Mouse (Mus musculus) adrenal gland, postnatal 4 days (tissue): ENCODE data around the gene Fam131c. TPM values are rescaled to one million over a fixed set of nuclear protein-coding genes. Genes with fewer than 3 reads are reported as not detected.

Experiments used
- DNase-seq, 2 experiments: peaks; one replicate each; pipeline ENCODE4 v3.0.0; 2021 to 2022; ENCODE audit warnings: low spot score in 2 of 2, mixed read lengths in 2 of 2
- total RNA-seq, 2 experiments: library from RNA; stranded (reverse); gene quantifications; 2 replicates each; pipeline ENCODE4 v1.2.3; 2021

Gene Fam131c
- total RNA-seq, 2 experiments from 2014 or later = 1.9 to 3.0 TPM

DNA sequence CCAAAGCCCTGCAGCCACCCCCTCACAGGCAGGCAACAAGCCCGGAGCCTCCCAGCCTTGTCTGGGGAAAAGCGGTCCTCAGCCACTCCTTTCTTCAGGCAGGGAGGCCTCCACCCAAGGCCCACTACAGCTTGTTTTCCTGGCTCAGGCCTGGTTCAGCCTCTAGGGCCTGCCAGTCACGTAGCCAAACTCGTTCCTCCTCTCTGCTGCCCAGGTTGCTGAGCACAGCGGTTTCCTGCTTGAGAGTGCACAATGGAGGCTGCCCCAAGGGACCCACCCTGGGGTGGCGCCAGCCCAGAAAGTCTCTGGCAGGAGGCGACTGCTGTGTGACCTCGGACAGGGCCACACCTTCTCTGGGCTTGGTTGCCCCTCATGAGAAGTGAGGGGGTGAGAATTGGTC is 14.2 kb upstream of the Fam131c start:
- DNase-seq = no peak

DNA sequence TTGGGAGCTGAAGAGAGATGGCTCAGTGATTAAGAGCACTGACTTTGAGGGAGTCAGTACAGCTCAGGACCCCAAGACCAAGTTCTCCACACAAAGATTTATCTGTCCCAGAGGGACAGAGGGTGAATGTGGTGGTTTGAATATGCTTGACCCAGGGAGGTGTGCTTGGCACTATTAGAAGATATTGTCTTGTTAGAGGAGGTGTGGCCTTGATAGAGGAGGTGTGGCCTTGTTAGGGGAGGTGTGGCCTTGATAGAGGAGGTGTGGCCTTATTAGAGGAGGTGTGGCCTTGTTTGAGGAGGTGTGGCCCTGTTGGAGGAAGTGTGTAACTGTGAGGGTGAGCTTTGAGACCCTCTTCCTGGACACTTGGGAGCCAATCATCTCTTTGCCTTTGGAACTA is 10.2 kb upstream of the Fam131c start:
- no peak for DNase-seq

DNA sequence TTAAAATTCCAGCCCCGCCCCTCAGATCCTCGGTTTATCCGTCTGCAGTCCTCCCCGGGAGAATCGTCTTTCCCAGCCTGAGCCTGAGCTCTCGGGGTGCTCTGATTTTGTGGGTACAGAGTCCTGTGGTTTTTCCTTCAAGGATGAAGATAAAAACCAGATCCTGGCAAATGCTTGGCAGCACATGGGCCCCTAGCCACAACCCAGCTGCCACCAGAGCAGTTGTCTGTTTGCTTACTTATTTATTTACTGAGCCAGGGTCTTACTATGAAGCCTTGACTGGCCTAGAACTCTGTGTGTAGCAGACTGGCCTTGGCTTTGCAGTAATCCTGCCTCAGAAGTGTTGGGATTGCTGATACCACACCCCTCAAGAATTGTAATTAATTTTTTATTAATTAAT is 8.8 kb upstream of the Fam131c start:
- no peak for DNase-seq

DNA sequence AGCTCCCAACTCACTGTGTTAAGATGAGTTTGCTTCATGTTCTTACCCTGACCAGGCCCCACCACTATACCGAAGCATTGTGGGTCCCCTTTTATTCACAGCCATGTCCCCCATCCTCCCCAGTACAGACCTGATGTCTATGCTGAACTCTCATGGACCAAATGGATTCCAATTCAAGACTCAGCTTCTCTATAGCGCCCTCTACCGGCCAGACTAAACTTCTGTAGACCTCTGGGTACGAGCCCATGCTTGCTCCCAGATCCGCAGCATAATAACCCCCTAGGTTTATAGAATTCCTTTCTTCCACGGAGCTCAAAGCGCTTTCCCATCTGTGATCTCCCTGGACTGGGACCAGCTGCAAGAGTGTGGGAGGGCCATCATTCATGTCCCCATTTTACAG is 7.2 kb upstream of the Fam131c start:
- DNase-seq = no peak

DNA sequence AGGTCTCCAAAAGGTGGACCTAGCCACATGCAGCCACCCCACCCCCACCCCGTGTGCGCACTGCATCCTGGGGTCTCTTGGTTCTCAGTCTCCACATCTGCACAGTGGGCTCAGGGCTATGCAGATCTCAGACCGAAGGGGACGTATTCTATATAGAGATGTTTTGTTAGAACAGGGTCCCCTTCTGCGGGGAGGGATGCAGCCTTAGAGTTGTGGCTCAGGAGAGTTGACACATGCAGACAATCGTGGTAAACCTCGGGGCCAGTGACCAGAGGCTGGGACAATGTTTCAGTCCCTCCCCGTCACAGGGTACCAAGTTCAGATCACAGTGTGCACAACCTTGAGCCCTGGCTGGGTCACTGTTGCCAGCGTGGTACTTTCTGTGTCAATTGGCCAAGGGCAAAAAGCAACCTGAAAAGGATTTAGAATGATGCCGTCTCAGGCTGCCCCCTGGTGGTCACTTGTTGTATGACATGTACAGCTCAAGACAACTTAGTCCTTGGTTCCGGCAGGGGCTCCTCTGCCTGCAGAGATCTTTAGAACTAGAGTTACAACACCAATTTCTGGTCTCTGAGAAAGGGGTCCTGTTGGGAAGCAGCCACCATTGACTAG is 5.0 kb upstream of the Fam131c start:
- DNase-seq = peak; percentile 55 to 75

DNA sequence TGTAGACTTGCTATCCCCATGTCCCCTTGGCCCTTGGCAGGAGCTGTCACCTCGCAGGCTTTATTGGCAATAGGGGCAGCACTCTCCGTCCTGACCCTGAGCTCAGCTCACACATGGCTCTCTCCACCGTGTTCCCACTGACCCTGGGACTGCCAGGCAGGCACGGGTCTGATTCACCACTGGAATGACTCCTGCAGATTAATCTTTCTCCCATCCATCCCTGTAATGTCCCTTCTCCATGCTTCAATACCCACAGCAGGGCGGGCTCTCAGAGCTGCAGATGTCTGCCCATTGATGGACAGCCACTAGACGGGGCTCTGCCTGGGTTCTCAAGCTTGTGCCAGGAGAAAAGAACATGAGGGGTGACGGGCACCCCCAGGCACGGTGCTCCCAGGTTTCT is 2.9 kb upstream of the Fam131c start:
- no peak for DNase-seq

DNA sequence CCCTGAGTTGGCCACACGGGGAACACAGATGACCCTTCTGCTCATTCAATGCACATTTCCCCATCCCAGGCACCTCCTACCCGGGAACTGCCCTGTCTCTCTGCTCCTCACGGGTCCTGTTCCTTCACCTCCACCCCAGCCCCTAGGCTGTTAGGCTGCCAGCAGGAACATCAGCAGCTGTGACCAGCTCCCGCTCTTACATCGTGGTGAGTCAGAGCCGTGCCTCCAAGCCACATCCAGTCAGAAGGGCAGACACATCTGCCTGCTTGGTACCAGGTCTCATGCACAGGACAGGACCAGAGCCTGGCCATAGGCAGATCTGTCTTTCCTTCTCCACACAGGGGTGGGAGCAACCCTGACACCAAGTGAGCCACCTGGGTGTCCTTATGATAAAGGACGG is 2.1 kb upstream of the Fam131c start:
- no peak for DNase-seq

DNA sequence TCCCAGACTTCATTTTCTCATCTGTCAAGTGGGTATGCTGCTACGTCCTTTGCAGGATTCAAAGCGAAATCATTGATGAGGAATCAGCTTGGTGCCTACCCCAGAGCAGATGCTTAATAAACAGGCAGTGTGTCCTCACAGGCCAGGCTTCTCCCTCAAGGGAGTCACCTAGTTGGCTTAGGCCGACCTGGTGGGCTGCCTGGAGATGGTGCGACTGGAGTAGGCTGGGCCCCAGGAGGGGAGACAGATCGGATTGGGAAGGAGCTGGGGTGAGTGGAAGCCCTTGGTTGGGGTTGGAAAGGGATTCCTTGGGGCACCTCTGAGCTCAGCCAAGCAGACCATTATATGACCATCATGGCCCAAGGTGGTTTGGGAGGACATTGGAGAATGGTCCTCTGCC is 4.4 kb downstream of the Fam131c start:
- no peak for DNase-seq

DNA sequence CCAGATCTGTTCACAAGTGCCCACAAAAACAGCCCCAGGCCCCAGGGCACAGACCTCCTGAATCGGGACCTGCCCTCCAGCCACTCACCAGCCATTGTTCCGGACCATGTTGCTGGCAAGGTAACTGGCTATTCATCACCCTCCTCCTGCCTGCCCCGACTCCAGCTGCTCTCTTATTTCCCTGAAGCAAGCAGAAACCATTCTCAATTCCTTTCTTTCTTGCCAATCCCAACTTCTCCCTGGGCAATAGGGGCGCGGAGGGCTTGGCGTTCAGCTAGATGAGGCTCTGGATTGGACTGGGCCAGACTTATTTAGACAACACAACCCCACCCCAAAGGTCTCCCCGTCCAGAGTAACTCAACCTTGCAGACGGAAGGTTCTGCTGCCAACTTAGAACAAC is 11.7 kb downstream of the Fam131c start:
- DNase-seq = no peak

DNA sequence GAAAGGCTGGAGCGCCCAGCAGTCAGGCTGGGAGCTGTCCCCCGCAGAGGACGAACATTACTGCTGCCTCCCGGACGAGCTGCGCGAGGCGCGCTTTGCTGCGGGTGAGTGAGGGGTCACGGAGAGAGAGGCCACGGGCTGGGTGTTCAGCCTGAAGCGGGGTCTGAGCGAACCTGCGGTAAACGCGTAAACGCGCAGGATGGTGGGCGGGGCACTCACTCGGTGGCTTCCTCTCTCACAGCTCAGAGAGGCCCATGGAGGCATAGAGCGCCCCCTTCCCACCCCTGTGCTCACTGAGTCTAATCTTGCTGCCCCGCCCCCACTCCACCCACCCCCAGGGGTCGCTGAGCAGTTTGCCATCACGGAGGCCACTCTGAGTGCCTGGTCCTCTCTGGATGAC is 14.4 kb downstream of the Fam131c start:
- no peak for DNase-seq

DNA sequence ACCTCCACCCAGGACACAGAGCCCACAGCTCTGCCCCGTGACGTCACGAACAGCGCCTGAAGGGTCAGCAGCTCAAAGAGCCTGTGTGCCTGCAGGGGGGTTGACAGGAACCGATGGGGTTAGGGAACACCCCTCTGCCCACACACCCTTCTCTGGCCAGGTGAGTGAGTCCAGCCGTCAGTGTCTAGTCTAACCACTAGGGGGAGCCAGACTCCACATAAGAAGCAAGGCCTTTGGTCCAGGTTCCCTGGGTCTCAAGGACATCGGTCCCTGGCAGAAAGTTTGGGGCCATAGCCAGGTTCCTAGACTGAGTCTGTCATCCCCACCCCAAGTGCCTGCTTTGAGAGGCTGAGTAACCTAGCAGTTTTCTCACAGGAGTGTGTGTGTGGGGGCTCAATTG is 17.3 kb downstream of the Fam131c start:
- no peak for DNase-seq

DNA sequence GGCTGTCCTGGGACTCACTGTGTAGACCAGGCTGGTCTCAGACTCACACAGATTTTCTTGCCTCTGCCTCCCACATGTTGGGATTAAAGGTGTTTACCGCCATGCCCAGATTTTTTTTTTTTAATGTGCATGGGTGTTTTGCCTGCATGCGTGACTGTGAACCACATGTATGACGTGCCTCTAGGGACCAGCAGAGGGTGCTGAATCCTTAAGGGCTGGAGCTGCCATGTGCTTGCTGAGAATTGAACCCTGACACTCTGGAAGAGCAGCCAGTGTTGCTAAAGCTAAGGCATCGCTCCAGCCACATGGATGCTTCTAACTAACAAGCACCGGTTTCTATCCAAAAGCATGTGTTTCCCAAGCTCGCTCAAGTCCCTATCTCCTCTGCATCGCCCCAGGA is 18.1 kb downstream of the Fam131c start:
- DNase-seq = no peak

DNA sequence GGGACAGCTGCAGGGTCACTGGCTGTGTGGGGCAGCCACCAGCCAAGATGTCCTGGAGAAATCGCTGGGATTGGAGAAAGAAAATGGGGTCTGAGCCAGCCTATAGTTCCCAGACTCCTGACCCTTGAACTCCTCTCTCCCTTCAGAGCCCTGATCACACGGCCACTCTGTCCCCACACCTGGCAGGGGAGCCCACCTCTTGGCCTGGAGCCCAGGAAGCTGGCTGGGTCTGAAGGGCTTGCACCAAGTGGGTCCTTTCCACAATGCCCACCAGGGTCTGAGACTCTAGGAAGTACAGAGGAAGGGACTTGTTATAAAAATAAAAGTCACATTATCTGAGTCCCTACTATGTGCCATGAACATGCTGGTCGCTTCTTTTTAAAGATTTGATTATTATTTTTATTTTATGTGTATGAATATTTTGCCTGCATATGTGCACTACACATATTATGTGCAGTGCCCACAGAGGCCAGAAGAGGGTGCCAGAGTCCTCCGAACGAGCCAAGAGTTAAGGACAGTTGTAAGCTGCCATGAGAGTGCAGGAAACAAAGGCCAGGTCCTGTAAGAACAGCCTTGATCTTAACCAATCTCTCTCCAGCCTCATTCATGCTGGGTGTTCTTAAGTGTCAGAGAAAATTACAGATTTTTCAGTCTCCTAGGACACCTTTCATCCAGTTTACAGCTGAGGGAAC is 19.2 kb downstream of the Fam131c start:
- peak; percentile 48 to 51 for DNase-seq

DNA sequence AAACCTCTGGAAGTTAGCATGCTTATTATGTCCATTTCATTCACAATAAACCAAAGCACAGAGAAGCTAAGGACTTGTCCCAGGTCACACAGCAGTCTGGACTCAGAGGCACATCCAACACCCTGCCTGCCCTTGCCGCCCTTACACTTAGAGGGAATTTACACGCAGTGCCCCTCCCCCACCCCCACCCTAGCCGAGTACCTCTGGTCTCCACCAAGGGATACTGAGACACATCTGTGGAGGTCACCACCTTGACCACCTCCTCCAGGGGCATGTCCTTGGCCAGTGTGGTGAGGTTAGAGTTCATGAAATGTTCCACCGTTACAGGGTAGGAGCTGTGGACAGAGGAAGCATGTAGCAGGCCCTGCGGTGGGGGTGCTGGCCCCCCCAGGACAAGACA is 19.9 kb downstream of the Fam131c start:
- no peak for DNase-seq

DNA sequence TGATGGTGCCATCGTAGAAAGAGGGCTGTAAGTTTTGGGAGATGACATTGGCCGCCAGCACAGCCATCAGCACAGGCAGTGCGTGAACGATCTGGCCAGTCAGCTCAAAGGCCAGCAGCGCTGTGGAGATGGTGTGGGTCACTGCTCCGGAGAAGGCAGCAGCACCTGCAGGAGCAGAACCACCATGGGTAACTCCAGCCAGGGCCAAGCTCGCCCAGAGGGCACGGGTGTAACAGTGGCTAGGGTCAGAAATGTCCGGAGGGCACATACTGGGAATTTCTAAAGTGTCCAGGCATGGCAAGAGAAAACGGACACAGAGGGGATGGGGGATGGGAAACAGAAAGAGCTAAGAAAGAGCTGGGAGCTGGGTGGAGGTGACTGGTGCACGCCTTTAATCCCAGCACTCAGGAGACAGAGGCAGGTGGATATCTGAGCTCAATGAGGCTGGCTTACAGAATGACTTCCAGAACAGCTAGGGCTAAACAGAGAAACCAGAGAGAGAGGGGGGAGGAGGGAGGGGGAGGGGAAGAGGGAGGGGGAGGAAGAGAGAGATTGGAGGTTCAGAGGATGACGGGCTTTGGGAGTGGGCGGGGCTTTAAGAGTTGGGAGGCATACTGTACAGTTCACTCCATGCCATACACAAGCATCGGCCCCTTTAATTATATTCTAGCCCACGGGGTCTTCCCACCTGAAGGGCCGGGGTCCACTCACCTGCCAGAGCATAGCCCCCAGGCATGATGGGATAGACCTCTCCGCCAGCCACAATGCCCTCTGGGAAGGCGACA is 21.5 kb downstream of the Fam131c start:
- DNase-seq = no peak

DNA sequence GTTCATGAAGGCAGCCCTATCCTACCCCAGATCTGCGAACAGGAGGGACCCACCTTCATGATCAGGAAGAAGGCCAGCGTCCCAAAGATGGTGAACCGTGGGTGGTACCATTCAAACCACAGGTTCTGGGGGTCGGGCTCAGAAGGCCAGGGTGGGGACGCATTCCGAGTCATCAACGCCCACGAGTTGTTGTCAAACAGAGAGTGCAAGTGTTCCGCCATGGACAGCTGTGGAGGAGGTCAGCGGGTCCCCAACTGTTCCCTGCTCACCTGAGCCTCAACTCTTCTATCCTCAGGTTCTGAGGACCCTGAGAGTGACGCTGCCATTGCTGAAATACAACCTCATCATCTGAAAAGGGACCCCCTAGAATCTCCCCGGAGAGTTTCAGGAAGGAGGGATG is 23.3 kb downstream of the Fam131c start:
- DNase-seq = no peak

DNA sequence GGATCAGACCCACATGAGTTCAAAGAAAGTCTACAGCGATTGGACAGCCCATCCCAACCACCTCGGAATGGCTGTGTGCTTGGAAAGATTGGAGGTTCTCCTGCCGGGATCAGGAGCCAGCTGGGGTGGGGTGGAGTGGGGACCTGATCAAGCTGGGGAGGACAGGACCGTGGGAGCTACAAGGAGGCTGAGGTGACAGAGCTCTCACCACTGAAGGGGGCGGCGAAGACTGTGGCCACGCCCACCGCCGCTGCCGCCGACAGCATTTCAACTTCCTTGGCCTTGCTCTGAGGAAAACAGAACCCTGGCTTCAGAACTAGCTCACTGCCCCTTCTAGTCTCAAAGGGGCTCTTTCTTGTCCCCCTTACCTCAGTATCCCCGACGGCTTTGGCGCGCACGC is 26.7 kb downstream of the Fam131c start:
- DNase-seq = no peak

DNA sequence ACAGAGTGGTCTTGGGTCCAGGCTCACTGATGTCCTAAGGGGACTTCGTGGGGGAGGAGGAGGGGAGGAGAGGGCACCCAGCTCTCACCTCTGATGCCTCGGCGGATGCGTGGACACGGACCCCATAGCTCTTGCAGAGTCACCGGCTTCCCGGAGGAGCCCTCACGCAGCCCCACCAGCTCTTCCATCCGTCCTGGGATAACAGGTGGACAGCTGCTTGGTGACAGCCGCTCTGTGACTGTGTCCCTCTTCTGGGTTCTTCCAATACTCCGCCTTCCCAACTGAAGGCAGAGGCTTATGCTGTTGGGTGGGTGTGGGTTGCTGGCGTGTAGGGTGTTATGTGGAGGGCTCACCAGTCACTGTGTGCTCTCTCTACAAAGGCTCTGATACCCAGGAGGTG is 29.8 kb downstream of the Fam131c start:
- no peak for DNase-seq

DNA sequence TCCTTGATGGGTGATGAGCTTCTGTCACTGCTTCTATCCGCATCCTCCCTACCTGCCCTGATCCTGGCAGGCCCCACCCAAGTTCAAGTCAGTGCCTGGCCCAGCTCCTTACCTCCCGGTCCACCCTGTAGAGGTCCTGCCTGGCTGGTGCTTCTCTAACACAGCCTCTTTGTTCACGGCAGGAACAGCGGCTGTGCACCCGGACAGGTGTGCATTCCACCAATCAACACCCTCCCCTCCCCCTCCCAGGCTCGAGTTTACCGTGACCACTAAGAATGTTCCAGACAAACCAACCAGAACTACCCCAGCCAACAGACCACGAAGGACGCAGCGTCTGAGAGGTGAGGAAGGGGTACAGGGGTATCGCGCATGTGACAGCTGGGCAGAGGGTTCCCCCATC is 30.5 kb downstream of the Fam131c start, which contains the start of gene Clcnka:
TSS of gene Clcnka (minus strand) at position 180 of the 400 bp plus-strand sequence.
- DNase-seq = no peak

DNA sequence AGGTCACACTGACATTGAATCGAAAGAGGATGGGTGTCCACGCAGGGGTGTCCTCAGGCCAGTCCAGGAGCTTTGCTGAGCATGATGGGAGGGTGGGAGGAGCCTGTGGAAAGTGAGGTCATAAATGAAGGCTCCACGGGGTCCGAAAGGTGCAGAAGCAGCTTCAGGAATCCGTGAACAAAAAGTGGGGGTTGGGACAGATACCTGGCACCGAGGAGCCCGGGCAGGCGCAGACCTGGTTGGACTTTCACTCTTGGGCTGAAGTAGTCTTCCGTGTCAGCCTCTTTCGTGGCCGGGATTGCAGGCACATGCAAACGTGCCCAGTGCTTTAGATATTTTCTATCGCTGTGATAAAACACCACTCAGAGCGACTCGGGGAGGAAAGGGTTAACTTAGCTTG is 32.2 kb downstream of the Fam131c start:
- no peak for DNase-seq

DNA sequence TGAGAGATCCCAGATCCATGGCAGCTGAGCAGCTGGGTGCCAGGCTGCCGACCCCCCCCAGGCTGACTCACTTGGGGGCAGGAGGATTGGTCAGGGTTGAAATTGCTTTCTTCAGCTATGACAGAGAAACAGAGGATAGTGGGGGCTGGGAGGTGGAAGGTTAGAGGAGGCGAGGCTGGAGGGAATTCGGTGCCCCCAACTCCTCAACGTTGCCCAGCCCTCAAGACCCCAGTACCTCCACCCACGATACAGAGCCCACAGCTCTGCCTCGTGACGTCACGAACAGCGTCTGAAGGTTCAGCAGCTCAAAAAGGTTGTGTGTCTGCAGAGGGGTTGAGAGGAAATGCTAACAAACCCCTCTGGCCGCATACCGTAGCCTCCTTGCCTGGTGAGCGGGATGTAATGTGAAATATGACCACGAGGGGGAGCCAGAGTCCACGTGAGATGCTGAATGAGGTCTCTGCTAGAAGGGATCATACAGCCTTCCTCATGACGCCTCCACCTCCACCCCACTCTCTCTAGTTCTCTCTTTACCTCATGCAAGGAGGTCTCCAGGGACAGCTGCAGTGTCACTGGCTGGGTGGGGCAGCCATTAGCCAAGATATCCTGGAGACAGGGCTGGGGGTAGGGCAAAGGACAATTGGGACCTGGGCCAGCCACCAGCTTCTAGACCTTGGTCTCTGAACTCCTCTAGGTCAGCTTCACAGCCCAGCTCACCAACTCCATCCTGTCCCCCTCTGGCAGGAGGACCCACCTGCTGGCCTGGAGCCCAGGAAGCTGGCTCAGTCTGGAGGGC is 36.7 kb downstream of the Fam131c start:
- DNase-seq = peak; percentile 79

DNA sequence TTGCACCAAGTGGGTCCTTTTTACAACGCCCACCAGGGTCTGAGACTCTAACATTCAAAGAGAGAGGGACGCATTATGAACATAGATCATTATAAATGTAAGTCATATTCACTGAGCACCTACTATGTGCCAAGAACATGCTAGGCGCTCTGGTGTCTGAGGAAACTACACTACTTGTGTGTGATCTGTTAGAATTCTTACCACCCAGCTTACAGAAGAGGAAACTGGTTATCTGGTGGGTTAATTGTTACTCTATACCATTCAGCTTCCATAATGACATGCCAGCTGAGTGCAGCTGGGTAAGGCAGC is 37.2 kb downstream of the Fam131c start:
- DNase-seq = no peak
